Mouse (Mus musculus) kidney, postnatal 14 days (tissue): ENCODE measurements around the gene Efcab8.
"Not testable (repeated sequence)": the region's sequence is repeated elsewhere in the genome, so short reads cannot be mapped to it uniquely, and the experiment has no call there.

Experiments used
- DNase-seq: peaks from one replicate; pipeline ENCODE4 v3.0.0; 2022; ENCODE audit warnings: mixed read lengths

The Efcab8 gene

DNA sequence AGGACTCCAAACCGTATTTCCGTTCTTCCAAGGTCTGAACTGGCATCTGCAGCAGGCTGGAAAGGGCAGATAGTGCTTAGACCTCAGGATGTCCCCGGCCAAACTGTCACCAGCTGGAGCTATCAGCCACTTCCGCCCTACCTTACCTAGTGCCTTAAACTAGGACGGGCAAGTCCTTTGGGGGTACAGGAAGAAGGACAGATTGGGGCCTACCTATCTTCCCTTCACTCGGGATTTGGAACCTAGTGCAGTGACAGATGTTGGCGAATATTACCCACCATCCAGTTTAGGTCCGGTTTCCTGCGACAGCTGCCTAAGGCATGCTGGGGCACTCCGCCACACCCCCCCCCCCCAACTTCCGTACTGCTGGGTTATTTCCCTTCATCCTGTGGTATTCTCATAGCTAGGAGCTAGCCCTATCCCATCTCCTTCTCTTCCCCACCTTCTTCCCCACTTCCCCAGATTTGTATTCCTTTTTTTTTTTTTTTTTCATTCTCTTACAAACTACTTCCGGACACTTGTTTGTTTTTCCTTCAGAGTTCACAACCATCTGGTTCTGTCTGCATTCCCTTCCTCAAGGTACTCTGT, at the start of gene Efcab8:
Gene Efcab8, plus strand, starts transcription at position 538 of the 588 bp plus-strand sequence.
- no peak for DNase-seq

DNA sequence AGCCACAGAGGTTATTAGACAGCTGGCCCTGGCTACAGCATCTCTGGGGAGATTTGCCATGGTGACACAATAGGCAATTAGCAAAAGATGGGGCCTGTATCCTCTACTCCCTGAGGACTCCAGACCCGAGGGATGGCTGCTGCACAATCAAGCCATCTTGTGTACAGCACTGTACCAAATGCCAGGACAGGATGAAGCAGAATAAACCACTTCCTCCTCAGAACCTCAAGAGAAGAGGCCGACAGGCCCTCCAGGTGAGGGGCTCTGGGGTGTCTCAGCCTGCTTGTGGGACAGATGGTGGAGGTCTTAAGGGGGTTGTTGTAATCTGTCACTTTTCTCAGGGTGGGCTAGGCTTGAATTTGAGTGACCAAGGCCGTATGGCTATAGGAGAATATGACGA, 45.7 kb upstream of the Efcab8 start:
- DNase-seq, result no peak

DNA sequence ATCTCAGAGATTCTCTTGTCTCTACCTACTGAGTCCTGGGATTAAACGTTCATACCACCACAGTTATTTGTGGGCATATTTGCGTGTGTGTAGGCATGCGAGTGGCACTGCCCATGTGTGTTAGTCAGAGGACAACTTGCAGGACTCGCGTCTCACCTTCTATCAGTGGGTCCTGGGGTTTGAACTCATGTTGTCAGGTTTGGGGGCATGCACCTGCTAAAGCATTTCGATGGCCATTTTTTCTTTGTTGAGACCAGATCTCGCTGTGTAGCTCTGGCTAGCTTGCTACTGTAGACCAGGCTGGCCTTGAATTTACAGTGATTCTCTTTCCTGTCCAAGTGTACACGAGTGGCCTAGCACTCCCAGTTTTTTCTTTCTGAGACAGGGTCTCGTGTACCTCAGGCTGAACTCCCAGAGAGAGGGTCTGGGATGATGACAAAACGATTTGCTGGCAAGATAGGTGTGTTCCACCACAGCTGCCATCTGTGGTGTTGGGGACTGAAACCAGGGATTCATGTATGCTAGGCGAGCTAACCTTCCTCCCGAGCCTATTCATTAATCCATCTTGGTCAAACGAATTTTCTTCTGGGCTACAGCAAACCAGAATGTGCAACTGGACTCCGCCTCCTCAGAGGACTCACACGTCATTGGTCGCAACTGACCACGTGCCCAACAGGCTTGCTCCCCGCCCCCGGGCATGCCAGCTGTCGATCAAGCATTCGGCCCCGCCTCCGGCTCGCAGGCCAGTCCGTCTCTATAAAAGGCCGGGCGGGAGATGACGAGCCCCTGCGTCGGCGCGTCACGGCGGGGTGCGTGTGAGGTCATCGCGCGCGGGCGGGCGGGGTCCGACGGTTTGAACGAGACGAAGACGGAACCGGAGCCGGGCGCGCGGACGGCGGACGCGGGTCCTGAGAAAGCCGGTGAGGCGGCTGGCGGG, 39.0 kb upstream of the Efcab8 start, which contains the start of gene Mapre1:
Gene Mapre1, plus strand, starts transcription at position 775 of the 937 bp plus-strand sequence.
- DNase-seq, result peak; percentile 100

DNA sequence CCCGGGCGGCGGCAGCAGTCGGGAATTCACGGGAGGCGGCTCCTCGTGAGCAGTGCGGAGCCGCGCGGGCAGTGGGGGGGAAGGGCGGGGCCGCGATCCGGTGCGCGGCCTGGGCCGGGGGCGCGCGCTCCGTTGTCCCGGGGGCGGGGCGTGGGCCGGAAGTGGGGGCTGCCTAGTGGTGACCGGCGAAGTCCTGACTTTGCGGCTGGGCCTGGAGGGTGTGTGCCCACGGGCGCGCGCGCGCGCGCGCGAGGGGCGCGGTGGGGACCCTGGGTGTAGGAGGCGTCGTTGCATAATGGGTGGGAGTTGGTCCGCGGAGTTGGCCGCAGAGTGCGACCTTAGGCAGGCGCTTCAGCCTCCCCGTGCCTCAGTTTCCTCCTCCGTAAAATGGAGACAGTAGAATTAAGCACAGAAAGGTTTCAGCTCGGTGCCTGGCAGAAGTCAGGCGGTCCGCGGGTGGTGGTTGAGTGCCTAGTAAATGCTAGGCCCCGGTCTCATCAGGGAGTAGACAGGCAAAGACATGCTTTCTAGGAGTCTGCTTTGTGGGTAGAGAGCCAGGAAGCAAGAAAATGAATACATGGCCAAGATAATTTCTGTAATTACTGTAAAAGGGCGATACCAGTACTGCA, 38.2 kb upstream of the Efcab8 start:
- no peak for DNase-seq

DNA sequence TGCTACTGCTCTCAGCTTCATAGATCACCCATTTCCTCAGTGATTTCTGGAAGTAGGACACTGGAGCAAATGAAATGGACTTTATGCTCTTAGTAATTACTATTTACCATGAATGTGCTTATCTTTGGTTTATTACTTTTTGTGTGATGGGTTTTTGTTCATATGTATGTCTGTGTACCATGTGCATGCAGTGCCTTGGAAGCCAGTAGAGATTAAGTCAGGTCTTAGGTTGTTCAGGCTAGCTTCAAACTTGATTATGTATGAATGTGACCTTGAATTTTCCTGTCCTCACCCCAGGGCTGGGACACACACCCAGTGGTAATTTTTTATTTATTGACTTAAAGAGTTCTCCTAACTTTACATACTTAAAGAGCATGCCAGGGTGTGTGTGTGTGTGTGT, 31.7 kb upstream of the Efcab8 start:
- DNase-seq, result no peak

DNA sequence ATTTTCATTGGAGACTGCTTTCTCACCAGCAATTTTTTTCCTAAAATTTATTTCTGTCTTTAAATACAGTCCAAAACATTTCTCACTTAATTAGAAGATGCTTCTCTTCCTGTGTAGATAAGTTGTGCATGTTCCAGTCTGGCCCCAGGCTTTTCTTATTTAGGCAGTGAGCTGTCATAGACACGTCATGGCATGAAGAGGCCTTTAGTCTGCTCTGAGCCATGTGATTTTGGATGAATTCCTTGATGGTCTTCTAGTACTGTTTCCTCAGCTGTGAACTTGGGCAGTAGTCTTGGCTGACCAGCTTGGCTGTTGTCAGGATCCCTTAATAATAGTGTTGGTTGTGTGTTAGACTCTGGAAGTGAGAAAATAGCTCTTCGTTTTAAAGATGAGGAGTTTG, 29.4 kb upstream of the Efcab8 start:
- DNase-seq, result no peak

DNA sequence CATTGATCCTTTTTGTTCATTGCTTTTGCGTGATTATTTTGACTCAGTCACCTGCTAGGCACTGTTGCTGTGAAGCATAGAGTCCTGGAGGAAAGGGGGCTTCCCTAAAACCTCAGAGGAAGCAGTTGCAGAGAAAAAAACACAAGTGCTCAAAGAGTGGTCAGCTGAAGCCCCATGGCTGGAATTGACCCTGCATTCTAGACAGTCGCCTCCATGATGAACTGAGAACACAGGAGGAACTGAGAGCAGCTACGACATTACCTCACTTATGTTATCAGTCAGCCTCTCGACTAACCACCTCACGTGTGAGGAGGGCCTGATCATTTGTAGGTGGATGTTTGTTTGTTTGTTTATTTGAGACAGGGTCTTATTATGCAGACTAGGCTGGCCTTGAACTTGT, 17.6 kb upstream of the Efcab8 start:
- DNase-seq, result no peak

DNA sequence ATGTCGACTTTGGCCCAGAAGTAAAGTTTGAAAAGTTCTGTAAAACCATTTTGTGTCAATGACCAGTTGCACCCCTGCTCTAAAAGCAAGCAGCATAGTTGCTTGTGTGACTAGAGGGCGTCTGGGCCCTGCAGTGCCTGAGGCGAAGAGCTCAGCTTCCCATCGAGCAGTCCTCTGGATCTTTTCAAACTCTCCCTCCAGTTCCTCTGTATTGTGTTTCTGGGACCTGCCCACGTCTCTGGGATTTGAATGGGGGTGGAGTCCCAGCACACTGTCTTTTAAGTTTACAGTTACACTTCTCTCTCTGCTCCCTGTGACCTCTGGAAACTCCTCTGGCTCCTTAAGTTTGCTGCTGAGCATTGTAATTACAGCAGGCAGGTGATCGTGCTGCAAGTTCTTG, 12.2 kb upstream of the Efcab8 start:
- DNase-seq, result no peak

DNA sequence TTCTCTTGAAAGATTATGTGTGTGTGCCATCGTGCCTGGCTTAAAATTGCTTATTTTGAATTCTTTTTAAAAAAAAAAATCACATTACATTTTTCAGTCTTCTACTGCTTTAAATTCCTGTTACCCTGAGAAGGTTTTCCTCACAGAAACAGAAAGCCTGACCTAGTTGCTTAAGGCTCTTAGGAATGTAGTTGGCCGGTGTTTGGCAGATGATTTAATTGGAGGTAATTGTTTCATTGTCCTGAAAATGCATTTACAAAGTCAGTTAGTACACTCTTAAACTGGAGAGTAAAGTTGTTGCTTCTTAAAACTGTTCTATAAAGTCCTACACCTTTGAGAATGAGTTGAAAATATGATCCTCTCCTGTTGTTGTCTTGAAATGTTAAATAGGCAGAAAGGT, 10.8 kb upstream of the Efcab8 start:
- no peak for DNase-seq

DNA sequence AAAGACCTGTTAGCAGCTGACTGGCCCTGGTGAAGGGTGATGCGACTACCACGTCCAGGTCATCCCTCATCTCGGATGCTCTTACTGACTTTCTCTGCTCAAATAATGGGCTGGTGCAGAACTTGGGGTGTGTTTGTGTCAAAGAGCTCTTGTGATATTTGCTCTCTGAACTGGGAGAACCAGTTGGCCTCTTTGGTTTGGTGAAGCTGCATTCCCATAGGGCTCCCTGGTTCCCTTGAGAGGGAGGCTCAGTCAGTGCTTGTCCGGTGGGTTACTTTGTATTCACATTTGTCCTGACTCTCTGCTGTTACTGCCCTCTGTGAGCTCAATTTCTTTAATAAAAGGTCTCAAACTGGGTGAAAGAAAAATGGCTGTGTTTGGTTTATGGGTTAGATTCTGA, 6.8 kb upstream of the Efcab8 start:
- no peak for DNase-seq

DNA sequence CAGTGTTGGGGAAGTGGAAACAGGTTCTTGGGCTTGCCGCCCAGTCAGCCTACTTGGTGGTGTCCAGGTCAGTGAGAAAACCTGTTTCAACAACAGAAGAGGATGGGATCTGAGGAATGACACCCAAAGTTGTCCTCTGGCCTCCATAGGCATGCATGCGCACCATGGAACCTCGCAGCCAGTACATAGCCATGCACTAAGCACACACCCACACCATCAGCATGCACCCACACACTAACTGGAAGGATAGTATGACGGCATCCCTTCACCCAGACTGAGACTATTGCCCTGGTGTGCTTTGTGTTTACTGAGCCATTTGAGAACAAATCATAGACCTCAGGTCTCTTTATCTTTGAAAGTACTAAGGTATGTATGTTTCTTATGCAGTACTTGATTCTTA, 4.3 kb upstream of the Efcab8 start:
- no peak for DNase-seq

DNA sequence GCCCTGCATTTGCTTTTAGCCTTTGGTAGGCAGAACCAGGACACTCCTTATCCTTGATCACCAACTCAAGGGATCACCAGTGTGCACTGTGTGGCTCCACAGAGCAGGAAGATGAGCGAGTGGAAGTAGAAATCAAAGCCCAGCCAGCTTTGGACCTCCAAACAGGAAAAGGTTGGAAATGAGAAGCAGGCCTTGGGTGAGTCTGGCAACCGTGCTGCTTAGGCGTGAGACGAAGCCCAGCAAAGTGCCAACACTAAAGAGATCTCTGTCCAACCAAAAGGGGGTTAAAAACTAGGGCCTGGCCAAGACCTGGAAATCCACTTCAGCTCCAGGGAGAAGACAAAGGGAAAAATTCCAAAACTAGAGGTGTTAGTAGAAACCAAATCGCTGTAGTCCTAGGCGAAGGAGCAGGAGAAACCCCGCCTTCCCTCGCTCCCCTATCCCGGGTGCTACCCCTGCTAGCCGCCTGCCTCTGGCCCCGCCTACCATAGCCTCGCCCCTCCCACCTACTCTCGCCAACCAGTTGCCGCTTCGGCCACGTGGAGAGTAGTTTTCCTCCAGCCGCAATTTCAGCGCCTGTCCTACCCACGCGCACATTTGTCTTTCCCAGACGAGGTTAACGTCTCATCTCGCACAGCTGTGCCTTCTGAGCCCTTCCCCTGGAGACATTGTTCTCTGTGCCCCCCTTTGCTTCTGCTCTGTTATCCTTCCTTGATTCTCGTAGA, 931 bp upstream of the Efcab8 start:
- peak; percentile 83 for DNase-seq

DNA sequence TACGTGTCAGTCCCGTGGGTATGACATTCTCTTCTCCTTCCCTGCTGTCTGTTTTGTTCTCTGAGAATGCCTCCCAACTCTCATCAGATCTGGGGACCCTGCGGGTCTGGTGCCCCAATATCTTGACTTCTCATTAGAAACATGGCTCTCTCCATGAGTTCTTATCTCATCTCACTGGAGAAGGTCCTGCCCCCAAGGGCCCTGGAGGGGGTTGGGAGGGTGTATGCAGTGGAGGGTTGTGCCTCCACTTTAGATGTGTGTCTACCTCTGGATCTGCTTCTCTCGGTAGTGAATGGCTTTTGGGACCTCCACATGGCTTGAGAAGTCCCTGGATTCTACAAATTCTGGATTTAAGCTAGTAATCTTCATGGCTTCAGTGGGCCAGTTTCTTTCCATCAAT, 1.4 kb downstream of the Efcab8 start:
- no peak for DNase-seq

DNA sequence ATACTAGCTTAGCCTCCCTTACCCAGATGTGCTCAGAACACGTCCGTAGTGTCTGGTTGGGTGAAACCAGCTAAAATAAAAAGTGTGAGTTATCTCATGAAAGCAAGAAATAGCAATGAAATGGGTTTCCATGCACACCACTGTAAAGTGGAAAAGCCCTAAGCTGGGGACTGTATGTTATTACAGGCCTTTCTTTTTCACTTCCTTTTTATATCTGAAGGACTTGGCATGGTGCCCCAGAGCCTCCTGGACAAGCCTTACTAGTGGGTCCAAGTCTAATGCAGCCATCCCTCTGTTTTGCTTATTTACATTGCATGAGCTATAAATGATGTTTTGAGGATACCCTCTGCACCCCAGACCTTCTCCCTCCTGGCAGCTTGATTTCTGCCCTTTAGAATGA, 4.9 kb downstream of the Efcab8 start:
- DNase-seq, result peak; percentile 24

DNA sequence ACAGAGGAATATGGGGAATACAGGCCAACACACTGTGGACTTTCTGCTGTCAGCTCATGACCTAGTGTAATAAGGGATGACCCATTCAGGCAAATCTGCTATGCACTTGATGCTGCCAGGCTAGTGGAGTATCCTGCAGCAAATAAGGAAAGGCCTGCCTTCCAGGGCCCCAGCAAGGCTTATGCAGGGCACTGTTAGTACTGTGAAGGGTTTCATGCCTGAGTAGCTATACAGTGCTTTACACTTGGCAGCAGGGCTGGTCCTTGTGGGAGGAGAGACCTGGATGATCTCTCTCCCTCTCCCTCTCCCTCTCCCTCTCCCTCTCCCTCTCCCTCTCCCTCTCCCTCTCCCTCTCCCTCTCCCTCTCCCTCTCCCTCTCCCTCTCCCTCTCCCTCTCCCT, 13.6 kb downstream of the Efcab8 start:
- no peak for DNase-seq

DNA sequence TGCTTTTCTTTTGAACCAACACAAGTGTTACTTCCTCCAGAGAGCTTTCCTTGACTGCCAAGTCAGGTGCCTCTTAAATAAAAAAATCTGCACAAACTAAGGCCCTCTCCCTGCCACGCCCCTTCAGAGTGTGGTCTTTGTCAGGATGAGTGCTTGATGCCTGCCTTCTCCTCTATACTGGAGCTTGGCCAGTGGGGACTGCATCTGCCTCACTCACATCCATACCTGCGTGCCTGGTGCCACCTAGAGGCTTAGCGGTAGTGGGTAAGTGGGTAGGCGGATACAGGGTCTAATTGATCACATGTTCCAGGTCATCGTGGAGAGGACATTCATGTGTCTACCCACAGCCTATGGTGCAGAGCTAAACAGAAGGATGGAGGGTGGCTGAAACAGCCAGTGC, 15.4 kb downstream of the Efcab8 start:
- peak; percentile 20 for DNase-seq

DNA sequence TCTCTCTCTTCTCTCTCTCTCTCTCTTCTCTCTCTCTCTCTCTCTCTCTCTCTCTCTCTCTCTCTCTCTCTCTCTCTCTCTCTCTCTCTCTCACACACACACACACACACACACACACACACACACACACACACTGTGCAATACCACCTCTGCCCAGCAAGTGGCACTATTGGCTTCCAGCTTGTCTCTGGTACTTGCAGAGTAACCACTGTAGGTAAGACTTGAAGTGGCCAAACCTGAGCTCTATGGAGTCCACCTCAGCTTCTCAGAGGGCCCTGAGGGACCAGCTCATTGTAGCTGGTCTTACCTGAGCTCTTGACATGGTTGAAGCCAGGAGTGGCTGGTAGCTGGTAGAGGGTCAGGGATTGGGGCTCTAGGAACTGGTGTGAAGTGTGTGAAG, 27.7 kb downstream of the Efcab8 start:
- DNase-seq, result peak; percentile 52

DNA sequence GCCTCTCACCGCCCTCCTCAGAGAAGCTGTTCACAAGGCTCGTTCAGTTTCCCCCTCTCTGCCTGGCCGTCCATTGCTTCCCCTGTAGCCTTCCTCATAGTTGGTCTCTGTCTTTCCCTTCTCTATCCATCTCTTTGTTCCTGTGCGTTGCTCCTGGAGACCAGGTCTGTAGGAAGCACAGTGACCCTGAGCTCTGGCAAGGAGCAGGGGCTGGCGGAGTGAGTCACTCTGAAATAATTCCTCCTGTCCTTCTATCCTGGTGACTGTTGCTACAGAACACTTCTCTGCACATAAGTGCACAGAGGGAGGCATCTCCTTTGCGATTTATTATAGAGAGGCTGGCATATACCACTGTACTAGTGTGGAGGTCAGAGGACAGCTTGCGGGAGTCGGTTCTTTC, 28.4 kb downstream of the Efcab8 start:
- DNase-seq, result no peak

DNA sequence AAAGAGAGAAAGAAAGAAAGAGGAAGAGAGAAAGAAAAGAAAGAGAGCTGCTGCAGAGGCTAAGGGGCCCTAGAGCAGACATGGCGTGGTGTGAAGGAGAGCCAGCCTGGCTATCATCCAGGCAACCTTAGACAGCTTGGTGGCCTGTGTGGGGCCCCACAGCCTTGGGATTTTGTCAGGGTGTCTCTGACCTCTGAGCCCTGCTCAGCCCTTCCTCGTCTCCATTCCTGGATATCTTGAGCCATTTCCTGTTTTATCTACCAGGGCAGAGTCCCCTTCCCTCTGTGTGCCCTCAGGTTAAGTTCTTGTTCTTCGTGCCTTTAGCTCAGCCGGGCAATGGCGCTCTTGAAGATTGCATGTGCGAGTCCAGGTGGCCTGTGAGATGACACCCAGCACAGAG, 29.1 kb downstream of the Efcab8 start:
- DNase-seq, result no peak

DNA sequence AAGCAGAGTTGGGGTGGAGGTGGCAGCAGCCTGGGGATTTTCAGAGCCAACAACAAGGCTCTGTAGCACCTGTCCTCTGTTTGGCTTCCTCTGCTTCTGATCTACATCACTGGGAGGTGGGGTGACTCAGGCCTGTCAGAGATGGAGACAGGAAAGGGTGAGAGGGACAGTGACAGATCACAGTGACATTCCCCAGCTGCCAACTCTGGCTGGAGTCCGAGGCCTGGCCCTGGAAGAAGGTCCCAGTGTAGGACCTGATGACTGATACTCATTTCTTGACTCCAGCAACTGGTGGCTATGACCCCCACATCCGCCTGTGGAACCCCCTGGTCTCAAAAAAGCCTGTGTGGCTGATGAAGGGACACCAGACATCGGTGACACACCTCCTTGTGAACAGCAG, 30.2 kb downstream of the Efcab8 start:
- no peak for DNase-seq

DNA sequence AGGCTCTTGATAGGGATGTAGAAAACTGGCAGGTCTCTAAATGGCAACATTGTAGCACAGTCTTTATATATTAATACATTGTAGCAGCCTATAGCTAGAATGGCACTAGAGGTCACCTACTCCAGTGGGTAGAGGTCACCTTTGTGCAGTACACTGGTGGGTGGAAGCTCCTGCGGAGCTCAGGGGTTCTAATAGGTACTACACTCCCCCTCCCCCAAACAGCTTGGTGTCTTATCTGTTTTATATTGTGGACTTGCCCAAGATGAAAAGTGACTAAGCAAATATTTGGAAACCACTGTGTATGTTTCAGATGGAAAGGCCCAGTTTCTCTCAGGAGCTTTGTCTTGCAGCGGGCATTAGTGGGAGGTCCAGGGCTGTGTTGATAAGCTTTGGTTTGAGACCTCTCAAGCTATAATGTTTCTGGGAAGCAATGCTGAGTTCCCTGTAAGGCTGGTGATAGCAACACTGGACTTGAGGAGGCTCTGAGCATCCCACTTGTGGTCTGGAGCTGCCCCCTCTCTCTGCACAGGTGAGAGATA, 42.3 kb downstream of the Efcab8 start:
- no peak for DNase-seq

DNA sequence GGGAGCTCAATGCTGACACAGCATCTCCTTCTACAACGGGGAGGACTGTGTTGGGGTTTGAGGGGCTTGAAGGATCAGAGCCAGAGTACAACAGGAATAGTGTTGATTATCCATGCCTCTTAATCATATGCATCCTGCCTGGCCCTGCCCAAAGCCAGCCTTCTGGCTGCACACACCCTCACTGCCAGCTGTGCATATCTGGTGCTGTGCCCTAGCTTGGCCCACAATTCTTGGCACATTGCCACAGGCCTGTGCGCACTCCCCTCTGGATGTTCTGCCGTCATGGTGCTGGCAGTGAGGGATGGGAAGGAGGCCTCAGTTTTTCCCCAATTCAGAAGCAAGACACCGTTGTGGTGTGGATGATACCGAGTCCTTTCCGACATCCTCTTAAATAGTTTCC, 44.9 kb downstream of the Efcab8 start:
- peak; percentile 14 for DNase-seq

DNA sequence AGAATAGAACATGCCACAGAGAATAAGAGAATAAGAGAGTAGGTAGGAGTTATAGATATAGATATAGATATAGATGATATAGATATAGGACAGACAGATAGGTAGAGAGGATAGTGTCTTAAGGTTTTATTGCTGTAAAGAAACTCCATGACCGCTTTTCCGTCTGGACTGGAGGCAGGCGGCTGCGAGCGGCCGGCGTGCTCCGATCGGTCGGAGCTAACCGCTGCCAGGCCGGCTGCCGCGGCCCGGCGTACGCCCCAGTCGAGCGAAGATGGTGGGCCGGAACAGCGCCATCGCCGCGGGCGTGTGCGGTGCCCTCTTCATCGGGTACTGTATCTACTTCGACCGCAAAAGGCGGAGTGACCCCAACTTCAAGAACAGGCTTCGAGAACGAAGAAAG, 46.2 kb downstream of the Efcab8 start:
- not testable (repeated sequence) for DNase-seq
